Mouse (Mus musculus) erythroid progenitor cell, adult 5-6 weeks (primary cell): Measurements from ENCODE around the gene Sirpa. TPM values are rescaled to one million over a fixed set of nuclear protein-coding genes. Genes with fewer than 3 reads are reported as not detected.

ENCODE experiments used
- ATAC-seq: replicated peaks from 2 replicates; pipeline ENCODE4 v1.8.0; 2016; ENCODE audit warnings: moderate number of reproducible peaks, mild to moderate bottlenecking, moderate TSS enrichment, inconsistent platforms; ENCODE audit not compliant: poor library complexity, low FRiP score, severe bottlenecking
- total RNA-seq, 2 experiments: library from RNA; stranded (forward) in 1 of 2; stranded (reverse) in 1 of 2; fragments of 150-400 nt in 1 of 2; fragments of 186-747, 209-891 nt in 1 of 2; gene quantifications; 2 replicates each; pipeline versions ENCODE4 v1.2.3 to v1.2.4; 2015 to 2017; ENCODE audit warnings: low replicate concordance in 2 of 2

The Sirpa gene
- total RNA-seq, 2 experiments from 2014 or later = 46.7 to 63.7 TPM

- ATAC-seq = no peak
Measured at GRCm38 (mm10) chr2:129580656-129581055, 12.0 kb upstream of the Sirpa start.

GRCm38 (mm10) chr2:129581826-129582225, 10.8 kb upstream of the Sirpa start:
- no peak for ATAC-seq

- no peak for ATAC-seq
Measured at GRCm38 (mm10) chr2:129582261-129582660, 10.4 kb upstream of the Sirpa start.

- no peak for ATAC-seq
Measured at GRCm38 (mm10) chr2:129584905-129585304, 7.7 kb upstream of the Sirpa start.

GRCm38 (mm10) chr2:129585904-129586514, 6.6 kb upstream of the Sirpa start:
- no peak for ATAC-seq

GRCm38 (mm10) chr2:129587241-129587640, 5.4 kb upstream of the Sirpa start:
- ATAC-seq = no peak

GRCm38 (mm10) chr2:129587825-129588251, 4.8 kb upstream of the Sirpa start:
- ATAC-seq = no peak

GRCm38 (mm10) chr2:129591897-129592296, 738 bp upstream of the Sirpa start:
- ATAC-seq = no peak

GRCm38 (mm10) chr2:129593141-129593875, 673 bp downstream of the Sirpa start:
- no peak for ATAC-seq

GRCm38 (mm10) chr2:129593876-129594421, 1.3 kb downstream of the Sirpa start:
- ATAC-seq = no peak

- no peak for ATAC-seq
Measured at GRCm38 (mm10) chr2:129594569-129594968, 1.9 kb downstream of the Sirpa start.

GRCm38 (mm10) chr2:129595206-129595605, 2.6 kb downstream of the Sirpa start:
- ATAC-seq = no peak

GRCm38 (mm10) chr2:129595661-129596209, 3.1 kb downstream of the Sirpa start:
- ATAC-seq = no peak

GRCm38 (mm10) chr2:129596555-129597172, 4.0 kb downstream of the Sirpa start:
- ATAC-seq = no peak

GRCm38 (mm10) chr2:129597581-129597980, 4.9 kb downstream of the Sirpa start:
- no peak for ATAC-seq

GRCm38 (mm10) chr2:129598094-129598493, 5.5 kb downstream of the Sirpa start:
- no peak for ATAC-seq

GRCm38 (mm10) chr2:129599231-129600084, 6.8 kb downstream of the Sirpa start:
- no peak for ATAC-seq

GRCm38 (mm10) chr2:129601059-129601650, 8.5 kb downstream of the Sirpa start:
- no peak for ATAC-seq
